Mouse (Mus musculus) stomach, postnatal 0 days (tissue): ENCODE data around the gene Krtap5-2. TPM values are rescaled to one million over a fixed set of nuclear protein-coding genes. Genes with fewer than 3 reads are reported as not detected.
A peak's percentile ranks its signal among the peaks of the same experiment; 100 is the strongest.
"Not testable (repeated sequence)": the region's sequence is repeated elsewhere in the genome, so short reads cannot be mapped to it uniquely, and the experiment has no call there.

Source experiments
- ATAC-seq: fragments of 200-750 bp; cut with Nextera tagmentation; 2 replicates; pipeline ENCODE4 v1.8.0; 2017; ENCODE audit not compliant: low FRiP score, low TSS enrichment
- DNase-seq: peaks from one replicate; pipeline ENCODE4 v3.0.0-alpha.2; 2016; ENCODE audit warnings: low spot score
- H3K27ac ChIP-seq: fragments of 300-500 bp; sonication (generic); replicated peaks from 2 replicates; pipeline ENCODE4 v1.5.1; 2014; ENCODE audit warnings: mild to moderate bottlenecking, control low read depth
- H3K27me3 ChIP-seq: fragments of 300-500 bp; sonication (generic); 2 replicates; pipeline ENCODE4 v1.6.1; 2014; ENCODE audit warnings: low read length; ENCODE audit not compliant: control insufficient read depth, insufficient read depth
- H3K36me3 ChIP-seq: fragments of 300-500 bp; sonication (generic); 2 replicates; pipeline ENCODE4 v1.6.1; 2014; ENCODE audit warnings: low read length, mixed read lengths; ENCODE audit not compliant: control insufficient read depth, insufficient read depth
- H3K4me1 ChIP-seq: fragments of 300-500 bp; sonication (generic); replicated peaks from 2 replicates; pipeline ENCODE4 v1.6.1; 2014; ENCODE audit warnings: antibody characterized with exemption; ENCODE audit not compliant: control insufficient read depth, insufficient read depth
- H3K4me2 ChIP-seq: fragments of 300-500 bp; sonication (generic); replicated peaks from 2 replicates; pipeline ENCODE4 v1.6.1; 2014; ENCODE audit warnings: low read depth, mild to moderate bottlenecking, control low read depth, moderate library complexity
- H3K4me3 ChIP-seq: fragments of 300-500 bp; sonication (generic); 2 replicates; pipeline ENCODE4 v1.5.1; 2014; ENCODE audit warnings: low read depth, low read length, control low read depth
- H3K9ac ChIP-seq: fragments of 300-500 bp; sonication (generic); 2 replicates; pipeline ENCODE4 v1.6.1; 2014; ENCODE audit warnings: mild to moderate bottlenecking, low read length, control low read depth, mixed read lengths
- H3K9me3 ChIP-seq: fragments of 300-500 bp; sonication (generic); 2 replicates; pipeline ENCODE4 v1.6.1; 2016; ENCODE audit warnings: low read length; ENCODE audit not compliant: control insufficient read depth
- CTCF ChIP-seq: IDR thresholded peaks from 2 replicates; pipeline ENCODE4 v1.5.1; 2016; ENCODE audit warnings: antibody characterized with exemption, low read depth, mild to moderate bottlenecking, moderate library complexity
- EP300 ChIP-seq: optimal IDR thresholded peaks from 2 replicates; pipeline ENCODE3; 2016; ENCODE audit warnings: antibody characterized with exemption
- WGBS: fragments of 180-500 bp; shearing (Covaris S2); extraction: QIAGEN DNeasy Blood & Tissue Kit; methylation state at CpG from one replicate; pipeline ENCODE4 v1.1.7; 2014; 5-methylcytosine and 5-hydroxymethylcytosine counted together
- polyA plus RNA-seq: library from polyadenylated mRNA; unstranded; fragments of >200 nt; fragmentation: Nextera tagmentation; extraction: Ambion mirVana; gene quantifications from 2 replicates; pipeline ENCODE4 v1.2.1, GENCODE M21; 2015

The Krtap5-2 gene
- not detected in 2 replicates for polyA plus RNA-seq

DNA sequence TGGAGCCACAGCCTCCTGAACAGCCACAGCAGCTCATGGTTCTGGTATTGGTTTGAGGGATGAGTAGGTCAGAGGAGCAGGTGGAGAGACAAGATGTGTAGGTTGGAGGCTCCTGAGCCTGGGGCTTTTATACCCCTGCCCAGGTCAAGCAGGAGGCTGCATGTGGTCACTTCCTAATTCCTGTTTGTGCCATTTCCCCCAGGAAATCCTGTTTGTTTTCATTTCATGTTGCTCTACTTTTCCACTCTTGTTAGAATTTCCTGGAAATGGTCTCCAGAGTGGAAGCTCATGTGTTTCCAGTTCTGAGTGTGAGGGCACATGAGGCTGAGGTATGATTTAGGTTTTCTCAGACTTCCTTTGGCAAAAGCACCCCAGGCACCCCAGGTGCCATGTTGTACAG, at the start of gene Krtap5-2:
TSS of gene Krtap5-2 (minus strand) at position 101 of the 400 bp plus-strand sequence.
- H3K36me3 ChIP-seq, H3K27me3 ChIP-seq, H3K4me1 ChIP-seq, H3K9ac ChIP-seq, H3K4me3 ChIP-seq, DNase-seq, H3K27ac ChIP-seq, ATAC-seq, H3K9me3 ChIP-seq, H3K4me2 ChIP-seq: not testable (repeated sequence)

DNA sequence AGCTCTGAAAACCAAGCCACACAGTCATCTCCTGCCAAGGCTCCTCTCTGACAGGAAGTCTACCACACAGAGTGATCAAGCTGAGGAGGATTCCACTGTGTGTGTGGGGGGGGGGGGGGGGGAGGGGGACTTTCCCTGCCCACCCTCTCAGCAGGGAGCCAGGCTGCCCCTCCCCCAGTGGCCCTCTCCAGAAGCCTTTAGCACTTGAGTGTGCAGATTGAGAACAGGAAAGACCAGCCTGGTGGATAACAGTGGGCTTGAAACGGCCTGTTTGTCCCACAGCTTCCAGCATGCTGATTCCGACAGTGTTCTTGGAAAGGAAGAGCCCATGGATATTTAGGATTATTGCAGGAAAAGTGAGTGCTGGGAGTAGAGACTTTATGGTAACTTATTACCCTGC, 48.7 kb upstream of the Krtap5-2 start:
- WGBS = 39% methylated on average over 2 of the region's 2 CpGs
- no peak overlapping the region for H3K4me2 ChIP-seq
- H3K27ac ChIP-seq = no peak overlapping the region
- H3K4me3 ChIP-seq = no peak overlapping the region
- ATAC-seq (no peak), DNase-seq (no peak)
- no peak overlapping the region for H3K9ac ChIP-seq
- H3K9me3 ChIP-seq = no peaks in the 10 kb centered on the region
- no peaks in the 10 kb centered on the region for H3K27me3 ChIP-seq
- H3K36me3 ChIP-seq = no peaks in the 10 kb centered on the region
- TF ChIP-seq EP300 = no peak
- TF ChIP-seq CTCF = no peak
- H3K4me1 ChIP-seq = no peaks in the 10 kb centered on the region

DNA sequence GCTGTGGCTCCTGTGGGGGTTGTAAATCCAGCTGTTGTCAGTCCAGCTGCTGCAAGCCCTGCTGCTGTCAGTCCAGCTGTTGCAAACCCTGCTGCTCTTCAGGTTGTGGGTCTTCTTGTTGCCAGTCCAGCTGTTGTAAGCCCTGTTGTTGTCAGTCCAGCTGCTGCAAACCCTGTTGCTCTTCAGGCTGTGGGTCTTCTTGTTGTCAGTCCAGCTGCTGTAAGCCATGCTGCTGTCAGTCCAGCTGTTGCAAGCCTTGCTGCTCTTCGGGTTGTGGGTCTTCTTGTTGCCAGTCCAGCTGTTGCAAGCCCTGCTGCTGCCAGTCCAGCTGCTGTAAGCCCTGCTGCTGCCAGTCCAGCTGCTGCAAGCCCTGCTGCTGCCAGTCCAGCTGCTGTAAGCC, 36.3 kb upstream of the Krtap5-2 start:
- H3K4me2 ChIP-seq, H3K4me1 ChIP-seq, H3K36me3 ChIP-seq, DNase-seq, H3K27ac ChIP-seq, H3K4me3 ChIP-seq, H3K9ac ChIP-seq, H3K9me3 ChIP-seq, ATAC-seq, H3K27me3 ChIP-seq: not testable (repeated sequence)
- 43% methylated on average over 1 of the region's 1 CpGs for WGBS

DNA sequence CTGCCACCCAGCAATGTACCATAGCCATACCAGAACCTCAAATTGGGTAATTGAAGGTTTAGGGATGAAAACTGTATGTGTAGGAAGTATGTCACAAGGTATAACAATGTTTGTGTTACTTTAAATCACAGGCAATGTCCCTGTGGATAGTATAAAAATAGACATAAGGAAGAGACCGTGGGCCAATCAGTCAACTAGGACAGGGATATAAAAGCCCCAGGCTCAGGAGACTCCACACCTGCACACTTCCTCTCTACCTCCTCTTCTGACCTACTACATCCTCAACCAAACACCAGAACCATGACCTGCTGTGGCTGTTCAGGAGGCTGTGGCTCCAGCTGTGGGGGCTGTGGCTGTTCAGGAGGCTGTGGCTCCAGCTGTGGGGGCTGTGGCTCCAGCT, 35.8 kb upstream of the Krtap5-2 start, which contains the start of gene Gm7579:
TSS of gene Gm7579 (plus strand) at position 301 of the 400 bp plus-strand sequence.
- ATAC-seq (no peak), DNase-seq (no peak)
- no peak for TF ChIP-seq EP300
- TF ChIP-seq CTCF = no peak
- 68% methylated on average over 1 of the region's 1 CpGs for WGBS
- Histone ChIP-seq H3K27ac (no peak within 1 kb of the TSS), H3K4me2 (no peak within 1 kb of the TSS), H3K9ac (no peak within 1 kb of the TSS), H3K36me3 (no peaks in the 10 kb centered on the region), H3K4me1 (no peaks in the 10 kb centered on the region), H3K4me3 (no peak within 1 kb of the TSS), H3K9me3 (no peaks in the 10 kb centered on the region), H3K27me3 (no peaks in the 10 kb centered on the region)

DNA sequence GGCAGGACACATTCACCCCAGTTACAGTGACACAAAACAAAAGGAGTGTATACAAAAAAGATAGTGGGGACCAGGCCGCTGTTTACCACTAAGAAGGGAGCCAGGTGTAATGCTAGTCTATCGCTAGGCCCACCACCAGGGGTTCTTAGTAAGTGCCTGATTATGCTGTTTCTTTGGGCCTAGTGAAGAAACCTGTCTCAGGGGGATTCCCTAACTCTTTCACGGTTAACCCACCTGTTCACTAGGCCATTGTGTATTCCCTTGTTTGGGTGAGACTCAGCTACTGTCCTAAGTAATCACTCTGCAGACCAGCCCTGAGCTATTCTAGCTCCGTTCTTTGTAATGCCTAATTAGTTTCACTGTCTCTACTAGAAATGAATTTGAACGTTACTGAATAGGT, 31.1 kb upstream of the Krtap5-2 start:
- not testable (repeated sequence) for H3K4me1 ChIP-seq, ATAC-seq, H3K36me3 ChIP-seq, H3K27me3 ChIP-seq, H3K9ac ChIP-seq, H3K4me3 ChIP-seq, H3K4me2 ChIP-seq, DNase-seq, H3K27ac ChIP-seq, H3K9me3 ChIP-seq
- 78% methylated on average over 5 of the region's 5 CpGs for WGBS

DNA sequence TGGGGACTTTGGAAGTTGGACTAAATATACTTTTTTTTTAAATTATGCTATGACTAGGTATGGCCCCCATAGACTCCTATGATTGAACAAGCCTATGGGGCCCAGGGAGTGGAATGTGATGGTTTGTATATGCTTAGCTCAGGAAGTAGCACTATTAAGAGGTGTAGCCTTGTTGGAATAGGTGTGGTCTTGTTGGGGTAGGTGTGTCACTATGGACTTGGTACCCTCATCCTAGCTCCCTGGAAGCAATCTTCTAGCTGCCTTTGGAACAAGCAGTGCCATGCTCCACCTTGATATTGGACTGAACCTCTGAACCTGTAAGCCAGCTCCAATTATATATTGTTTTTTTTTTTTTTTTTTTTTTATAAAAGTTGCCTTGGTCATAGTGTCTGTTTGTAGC, 29.7 kb upstream of the Krtap5-2 start:
- Histone ChIP-seq H3K27ac (no peak overlapping the region), H3K27me3 (no peaks in the 10 kb centered on the region), H3K4me3 (no peak overlapping the region), H3K4me2 (no peak overlapping the region), H3K4me1 (no peaks in the 10 kb centered on the region), H3K36me3 (no peaks in the 10 kb centered on the region), H3K9me3 (no peaks in the 10 kb centered on the region), H3K9ac (no peak overlapping the region)
- TF ChIP-seq CTCF (no peak), EP300 (no peak)
- ATAC-seq (peak; percentile 74), DNase-seq (no peak)
